Mouse (Mus musculus) small intestine, adult 2 months (tissue): Measurements from ENCODE around the gene Zdhhc16.

Experiments
- CTCF ChIP-seq: fragments of 200-500 bp; IDR thresholded peaks from 2 replicates; pipeline ENCODE4 v1.5.1; 2012; ENCODE audit warnings: low read depth, mild to moderate bottlenecking, control low read depth, inconsistent platforms, low read length, moderate library complexity, mixed read lengths; ENCODE audit not compliant: insufficient replicate concordance, insufficient read length; ENCODE audit errors: extremely low read depth
- POLR2A ChIP-seq: fragments of 200-500 bp; IDR thresholded peaks from 2 replicates; pipeline ENCODE4 v1.6.1; 2012; ENCODE audit warnings: low read depth, mild to moderate bottlenecking, control low read depth, inconsistent platforms, low read length, moderate library complexity

DNA sequence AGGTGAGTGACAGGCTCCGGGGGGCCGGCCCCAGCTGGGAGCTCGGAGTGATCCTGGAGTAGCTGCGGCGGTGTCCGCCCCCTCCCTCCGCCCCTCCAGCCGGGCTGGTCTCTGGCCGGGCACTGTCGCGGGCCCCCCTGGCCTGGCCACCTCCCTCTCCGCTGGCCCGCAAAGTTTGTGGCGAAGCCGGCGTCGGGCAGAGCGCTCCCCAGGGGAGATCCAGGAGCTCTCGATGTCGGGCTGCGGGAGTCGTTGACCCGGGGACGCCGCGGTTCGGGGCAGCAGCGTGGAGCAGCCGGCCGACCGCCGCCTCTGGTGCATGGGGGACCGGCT is 48.3 kb downstream of the Zdhhc16 start, which contains the start of gene Ubtd1:
- TF ChIP-seq CTCF (no peak), POLR2A (no peak)
